Mouse (Mus musculus) heart, embryonic 15.5 days (tissue): Measurements from ENCODE around the gene Trim43a. TPM values are rescaled to one million over a fixed set of nuclear protein-coding genes. Genes with fewer than 3 reads are reported as not detected.
"Not testable (repeated sequence)": the region's sequence is repeated elsewhere in the genome, so short reads cannot be mapped to it uniquely, and the experiment has no call there.

Source experiments
- ATAC-seq: fragments of 200-750 bp; cut with Nextera tagmentation; replicated peaks from 2 replicates; pipeline ENCODE4 v1.8.0; 2017; ENCODE audit warnings: low read depth, moderate TSS enrichment; ENCODE audit not compliant: insufficient number of reproducible peaks, insufficient read depth, low FRiP score
- H3K27ac ChIP-seq: fragments of 300-500 bp; sonication (generic); 2 replicates; pipeline ENCODE4 v1.5.1; 2015; ENCODE audit warnings: mild to moderate bottlenecking, inconsistent platforms
- H3K27me3 ChIP-seq: fragments of 300-500 bp; sonication (generic); 2 replicates; pipeline ENCODE4 v1.6.1; 2015; ENCODE audit warnings: inconsistent platforms
- H3K36me3 ChIP-seq: fragments of 300-500 bp; sonication (generic); 2 replicates; pipeline ENCODE4 v1.6.1; 2015; ENCODE audit warnings: mild to moderate bottlenecking, inconsistent platforms
- H3K4me1 ChIP-seq: fragments of 300-500 bp; sonication (generic); replicated peaks from 2 replicates; pipeline ENCODE4 v1.6.1; 2015; ENCODE audit warnings: inconsistent platforms
- H3K4me2 ChIP-seq: fragments of 300-500 bp; sonication (generic); 2 replicates; pipeline ENCODE4 v1.6.1; 2015; ENCODE audit warnings: inconsistent platforms, mild to moderate bottlenecking, moderate library complexity
- H3K4me3 ChIP-seq: fragments of 300-500 bp; sonication (generic); 2 replicates; pipeline ENCODE4 v1.5.1; 2015; ENCODE audit warnings: mild to moderate bottlenecking, inconsistent platforms
- H3K9ac ChIP-seq: fragments of 300-500 bp; sonication (generic); 2 replicates; pipeline ENCODE4 v1.6.1; 2015; ENCODE audit warnings: mild to moderate bottlenecking, inconsistent platforms
- H3K9me3 ChIP-seq: fragments of 300-500 bp; sonication (generic); replicated peaks from 2 replicates; pipeline ENCODE4 v1.6.1; 2016; ENCODE audit warnings: inconsistent platforms
- WGBS: fragments of 180-500 bp; shearing (Covaris S2); methylation state at CpG from one replicate; pipeline ENCODE4 v1.1.7; 2015; ENCODE audit warnings: mixed read lengths; 5-methylcytosine and 5-hydroxymethylcytosine counted together
- polyA plus RNA-seq: library from polyadenylated mRNA; unstranded; fragments of >200 nt; fragmentation: Nextera tagmentation; extraction: Ambion mirVana; gene quantifications from 2 replicates; pipeline ENCODE4 v1.2.1, GENCODE M21; 2015

The Trim43a gene
- polyA plus RNA-seq, 1 experiment from 2014 or later, result 0.08 TPM

GRCm38 (mm10) chr9:88558146-88558545 lies 22.5 kb upstream of the Trim43a start:
- WGBS, result 83% methylated on average over 4 of the region's 4 CpGs
- no peak for ATAC-seq
- no peak overlapping the region for H3K4me3 ChIP-seq
- H3K27ac ChIP-seq, result no peak overlapping the region
- H3K4me1 ChIP-seq, result no peaks in the 10 kb centered on the region
- H3K4me2 ChIP-seq, result no peak overlapping the region
- no peaks in the 10 kb centered on the region for H3K27me3 ChIP-seq
- H3K9me3 ChIP-seq, result no peaks in the 10 kb centered on the region
- H3K36me3 ChIP-seq, result peaks cover 38% of the 10 kb centered on the region
- H3K9ac ChIP-seq, result no peak overlapping the region

DNA sequence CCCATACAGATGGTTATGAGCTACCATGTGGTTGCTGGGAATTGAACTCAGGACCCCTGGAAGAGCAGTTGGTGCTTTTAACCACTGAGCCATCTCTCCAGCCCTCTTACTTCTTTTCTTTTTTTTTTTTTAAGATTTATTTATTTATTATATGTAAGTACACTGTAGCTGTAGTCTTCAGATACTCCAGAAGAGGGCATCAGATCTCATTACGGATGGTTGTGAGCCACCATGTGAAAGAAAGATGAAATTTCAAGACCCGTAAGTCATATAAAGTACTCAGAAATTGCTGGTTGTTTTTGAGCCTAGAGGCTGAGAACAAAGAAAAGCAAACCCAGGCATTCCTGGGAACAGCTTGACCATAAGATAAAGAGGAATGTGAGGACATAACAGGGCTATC lies 19.2 kb upstream of the Trim43a start:
- H3K27me3 ChIP-seq, H3K4me2 ChIP-seq, H3K27ac ChIP-seq, H3K4me3 ChIP-seq, ATAC-seq, H3K4me1 ChIP-seq, H3K9ac ChIP-seq, H3K9me3 ChIP-seq: not testable (repeated sequence)
- WGBS, result 93% methylated on average over 2 of the region's 2 CpGs
- H3K36me3 ChIP-seq, result peaks cover 39% of the 10 kb centered on the region

DNA sequence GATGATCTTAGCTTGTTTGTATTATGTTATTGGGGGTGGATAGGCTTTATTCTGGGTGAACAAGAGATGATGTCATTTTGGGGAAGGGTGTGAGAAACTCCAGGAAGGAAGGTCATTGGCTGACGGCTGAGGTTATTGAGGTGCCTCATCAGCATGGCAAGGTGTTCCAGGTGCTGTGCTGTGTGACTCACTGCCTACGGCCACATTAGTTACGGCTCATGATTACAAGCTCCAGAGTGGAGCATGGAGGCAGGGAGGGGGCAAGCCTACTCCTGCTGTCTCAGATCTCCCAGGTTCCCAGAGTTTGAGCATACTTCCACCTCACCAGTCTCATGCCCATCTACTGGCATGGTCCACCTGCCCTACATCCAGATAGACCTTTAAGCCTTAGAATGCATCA lies 10.2 kb upstream of the Trim43a start:
- peaks cover 25% of the 10 kb centered on the region for H3K9me3 ChIP-seq
- 97% methylated on average over 3 of the region's 3 CpGs for WGBS
- not testable (repeated sequence) for ATAC-seq, H3K27me3 ChIP-seq, H3K4me3 ChIP-seq, H3K9ac ChIP-seq, H3K4me1 ChIP-seq, H3K4me2 ChIP-seq, H3K27ac ChIP-seq
- H3K36me3 ChIP-seq, result peaks cover 41% of the 10 kb centered on the region

GRCm38 (mm10) chr9:88593708-88594107 lies 13.0 kb downstream of the Trim43a start:
- H3K9me3 ChIP-seq, H3K27ac ChIP-seq, ATAC-seq, H3K4me2 ChIP-seq, H3K9ac ChIP-seq, H3K4me1 ChIP-seq, H3K36me3 ChIP-seq, H3K27me3 ChIP-seq, H3K4me3 ChIP-seq: not testable (repeated sequence)
- 74% methylated on average over 6 of the region's 6 CpGs for WGBS

DNA sequence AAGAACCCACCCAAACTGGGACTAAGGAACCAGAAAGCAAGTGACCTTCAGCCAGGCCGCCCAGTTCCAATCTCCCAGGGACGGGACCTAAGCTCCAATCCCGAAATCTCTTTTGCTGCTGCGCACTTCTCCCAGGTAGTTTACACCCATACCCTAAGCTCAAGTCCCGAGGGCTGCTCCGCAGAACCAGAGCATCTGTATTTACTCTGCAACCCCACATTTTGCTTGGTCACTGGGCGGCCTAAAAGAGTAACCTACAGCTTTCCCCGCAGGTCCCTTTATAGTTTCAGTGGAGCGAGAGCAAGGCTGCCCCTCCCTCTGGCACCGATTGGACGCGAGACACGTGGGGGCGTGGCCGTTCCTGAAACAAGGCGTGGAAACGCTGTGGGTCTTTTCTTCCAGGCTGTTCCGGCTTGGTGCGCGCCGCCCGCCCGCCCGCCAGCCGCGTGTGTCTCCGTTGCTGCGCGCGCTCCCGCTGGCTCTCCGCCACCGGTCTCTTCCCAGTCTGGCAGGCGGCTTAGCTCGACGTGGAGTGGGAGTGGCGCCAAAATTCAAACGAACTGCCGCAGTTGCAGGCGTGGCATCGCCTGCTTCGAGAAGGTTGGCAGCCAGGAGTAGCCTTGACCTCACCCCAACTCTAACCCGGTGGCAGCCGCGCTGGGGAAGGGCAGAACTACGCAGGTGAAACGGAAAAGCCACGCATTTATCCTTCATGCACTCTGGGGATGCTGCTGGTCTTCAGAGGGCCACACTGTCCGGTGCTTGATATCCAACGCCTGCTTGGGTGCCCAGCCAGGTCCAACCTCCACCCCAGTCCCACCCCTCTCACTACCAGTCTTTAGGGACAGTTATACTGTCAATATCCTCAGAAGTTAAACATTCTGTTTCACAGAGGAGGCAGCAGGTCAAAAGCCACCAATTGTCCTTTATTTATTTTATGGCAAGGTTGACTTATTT lies 18.8 kb downstream of the Trim43a start:
- Histone ChIP-seq H3K27ac (peak overlapping the region; percentile 76), H3K9ac (peak overlapping the region; percentile 56)
- ATAC-seq, result peak; percentile 98

GRCm38 (mm10) chr9:88625803-88626514 lies 45.3 kb downstream of the Trim43a start:
- 76% methylated on average over 16 of the region's 20 CpGs for WGBS
- H3K36me3 ChIP-seq, H3K27ac ChIP-seq, H3K4me3 ChIP-seq, H3K27me3 ChIP-seq, H3K9me3 ChIP-seq, H3K4me1 ChIP-seq, H3K4me2 ChIP-seq, H3K9ac ChIP-seq, ATAC-seq: not testable (repeated sequence)

More for the DNA sequence above, 18.8 kb downstream of the Trim43a start:
- H3K36me3 ChIP-seq, H3K9me3 ChIP-seq, H3K27me3 ChIP-seq, H3K4me1 ChIP-seq: not testable (repeated sequence)
- peak overlapping the region; percentile 50 for H3K4me3 ChIP-seq
- H3K4me2 ChIP-seq, result peak overlapping the region; percentile 66
- under 1% methylated on average over 46 of the region's 50 CpGs for WGBS

- not testable (repeated sequence) for ATAC-seq, H3K27me3 ChIP-seq, H3K4me1 ChIP-seq, H3K9ac ChIP-seq, H3K9me3 ChIP-seq, H3K4me3 ChIP-seq, H3K36me3 ChIP-seq, H3K4me2 ChIP-seq, H3K27ac ChIP-seq
- WGBS, result 73% methylated on average over 1 of the region's 1 CpGs
Measured at GRCm38 (mm10) chr9:88638125-88638524, 57.4 kb downstream of the Trim43a start.

Other genes with a start within 250 kb of the Trim43a start
- 28.0 and 29.0 TPM in 2 replicates for gene Snx14, start 141.9 kb upstream of the Trim43a start, polyA plus RNA-seq
- 0.30 and 0.62 TPM in 2 replicates for gene Gm20537, start 124.3 kb upstream of the Trim43a start, polyA plus RNA-seq
- gene Syncrip, start 98.3 kb upstream of the Trim43a start, polyA plus RNA-seq, result 51.5 and 52.1 TPM in 2 replicates
- gene Zfp949, start 32.9 kb upstream of the Trim43a start, polyA plus RNA-seq, result 7.6 and 9.0 TPM in 2 replicates
- gene Mthfsl, start 139.4 kb downstream of the Trim43a start, polyA plus RNA-seq, result 29.7 and 34.0 TPM in 2 replicates
- gene Bcl2a1d, start 151.0 kb downstream of the Trim43a start, polyA plus RNA-seq, result 0.39 and 1.1 TPM in 2 replicates